Mouse (Mus musculus) lung, postnatal 0 days (tissue): ENCODE results near the gene Zfp428.

Source experiments
- CTCF ChIP-seq: IDR thresholded peaks from 2 replicates; pipeline ENCODE4 v1.5.1; 2016; ENCODE audit warnings: antibody characterized with exemption, mild to moderate bottlenecking
- EP300 ChIP-seq: IDR thresholded peaks from 2 replicates; pipeline ENCODE4 v1.6.1; 2016; ENCODE audit warnings: antibody characterized with exemption, mild to moderate bottlenecking, control low read depth

GRCm38 (mm10) chr7:24504868-24505267, 1.9 kb upstream of the Zfp428 start:
- TF ChIP-seq CTCF (no peak), EP300 (no peak)
